ENCODE assay signal across 9 mouse cellular contexts in genomic region chr12:33244132-33244875, GRCm38 (mm10).
DNase-seq lines count a peak whose midpoint lies in the region; ATAC-seq and TF ChIP-seq lines count a peak whose summit lies in the region.
"Had no signal": no experiment of that assay in that cellular context is flagged by ENCODE, and none has a peak within 500 bp of the region (broad histone marks: within the 10 kb centered on the region; RNA-seq: fewer than 3 reads in every experiment).

No protein-coding gene starts in this region.

- peaks cover 7% of the 10 kb centered on the region; the same call in 1 of the 2 replicates for H3K4me1 ChIP-seq in forebrain, postnatal 0 days (ENCODE audit: insufficient read depth)
- peaks cover 40% of the 10 kb centered on the region for H3K4me1 ChIP-seq in forebrain, embryonic 12.5 days
- H3K4me1 ChIP-seq in lung, embryonic 15.5 days = peaks cover 28% of the 10 kb centered on the region
- peaks cover 30% of the 10 kb centered on the region for H3K4me1 ChIP-seq in heart, embryonic 16.5 days (ENCODE audit: control insufficient read depth, insufficient read depth, low read length)
- peaks cover 53% of the 10 kb centered on the region for H3K4me1 ChIP-seq in neural tube, embryonic 15.5 days

- H3K27ac ChIP-seq in forebrain, postnatal 0 days (ENCODE audit: low read depth, low read length) = peak overlapping the region; percentile 57; the same call in 1 of the 2 replicates
- no peak overlapping the region for H3K27ac ChIP-seq in forebrain, embryonic 12.5 days
- 0 out of 2 replicates have a peak overlapping the region, but pooled peaks have one; percentile 39 for H3K27ac ChIP-seq in lung, embryonic 15.5 days
- peak overlapping the region; percentile 76 for H3K27ac ChIP-seq in heart, embryonic 16.5 days (ENCODE audit: low read length)
- peak overlapping the region; percentile 37; the same call in 1 of the 2 replicates for H3K27ac ChIP-seq in neural tube, embryonic 15.5 days (replicated peaks)

- peak; percentile 52 for DNase-seq in forebrain, postnatal 0 days
- DNase-seq in lung, postnatal 25 days (ENCODE audit: low spot score) = no peak
- no peak for DNase-seq in cerebellum, adult 18-20 months
- no peak for DNase-seq in natural killer cell, adult 2 months (ENCODE audit: low spot score in 2 of 2)
- DNase-seq: adrenal gland, adult 2 months had no signal

- no peaks in the 10 kb centered on the region for H3K36me3 ChIP-seq in forebrain, postnatal 0 days (ENCODE audit: insufficient read depth)
- H3K36me3 ChIP-seq in forebrain, embryonic 12.5 days (replicated peaks) = no peaks in the 10 kb centered on the region
- no peaks in the 10 kb centered on the region for H3K36me3 ChIP-seq in lung, embryonic 15.5 days
- H3K36me3 ChIP-seq in heart, embryonic 16.5 days (ENCODE audit: control insufficient read depth, insufficient read depth) = no peaks in the 10 kb centered on the region
- no peaks in the 10 kb centered on the region for H3K36me3 ChIP-seq in neural tube, embryonic 15.5 days

- ATAC-seq in forebrain, postnatal 0 days = peak; percentile 56
- no peak for ATAC-seq in forebrain, embryonic 12.5 days (ENCODE audit: low FRiP score)
- ATAC-seq in lung, embryonic 15.5 days (ENCODE audit: borderline replicate concordance, extremely low read depth, low FRiP score, low TSS enrichment) = peak; percentile 32; the same call in 1 of the 2 replicates
- ATAC-seq in heart, embryonic 16.5 days (replicated peaks; ENCODE audit: extremely low read depth, insufficient read depth, low FRiP score) = peak; percentile 56; the same call in 1 of the 2 replicates
- ATAC-seq in neural tube, embryonic 15.5 days (ENCODE audit: low FRiP score) = 0 out of 2 replicates have a peak, but pooled peaks have one; percentile 34

- no peaks in the 10 kb centered on the region for H3K27me3 ChIP-seq in forebrain, postnatal 0 days (ENCODE audit: insufficient read depth, low read length)
- no peaks in the 10 kb centered on the region for H3K27me3 ChIP-seq in forebrain, embryonic 12.5 days
- H3K27me3 ChIP-seq in lung, embryonic 15.5 days = no peaks in the 10 kb centered on the region
- no peaks in the 10 kb centered on the region for H3K27me3 ChIP-seq in heart, embryonic 16.5 days (ENCODE audit: control insufficient read depth, insufficient read depth, low read length)
- no peaks in the 10 kb centered on the region for H3K27me3 ChIP-seq in neural tube, embryonic 15.5 days (replicated peaks)

- peak overlapping the region; percentile 26 for H3K4me2 ChIP-seq in forebrain, postnatal 0 days (ENCODE audit: low read depth)
- H3K4me2 ChIP-seq in forebrain, embryonic 12.5 days = no peak overlapping the region
- no peak overlapping the region for H3K4me2 ChIP-seq in lung, embryonic 15.5 days
- H3K4me2 ChIP-seq in heart, embryonic 16.5 days (ENCODE audit: low read depth, low read length) = peak overlapping the region; percentile 52
- H3K4me2 ChIP-seq in neural tube, embryonic 15.5 days = 0 out of 2 replicates have a peak overlapping the region, but pooled peaks have one; percentile 9

- H3K9me3 ChIP-seq in forebrain, postnatal 0 days (ENCODE audit: low read length) = peaks cover 4% of the 10 kb centered on the region; the same call in 1 of the 2 replicates
- no peaks in the 10 kb centered on the region for H3K9me3 ChIP-seq in forebrain, embryonic 12.5 days
- H3K9me3 ChIP-seq in lung, embryonic 15.5 days = no peaks in the 10 kb centered on the region
- H3K9me3 ChIP-seq in heart, embryonic 16.5 days (replicated peaks; ENCODE audit: control insufficient read depth, low read length) = no peaks in the 10 kb centered on the region; the same call in 1 of the 2 replicates
- no peaks in the 10 kb centered on the region for H3K9me3 ChIP-seq in neural tube, embryonic 15.5 days (replicated peaks)

- WGBS in forebrain, postnatal 0 days = 55% methylated on average over 15 of the region's 15 CpGs
- 79% methylated on average over 15 of the region's 15 CpGs for WGBS in forebrain, embryonic 12.5 days
- WGBS in lung, embryonic 15.5 days = 47% methylated on average over 15 of the region's 15 CpGs
- 33% methylated on average over 15 of the region's 15 CpGs for WGBS in heart, embryonic 16.5 days
- 49% methylated on average over 15 of the region's 15 CpGs for WGBS in neural tube, embryonic 15.5 days

- TF ChIP-seq CTCF in forebrain, postnatal 0 days (IDR thresholded peaks at IDR 0.05; ENCODE audit: low read depth) = no peak

- 0 out of 2 replicates have a peak overlapping the region, but pooled peaks have one; percentile 10 for H3K9ac ChIP-seq in forebrain, postnatal 0 days
- H3K9ac ChIP-seq in forebrain, embryonic 12.5 days = no peak overlapping the region
- H3K9ac ChIP-seq in lung, embryonic 15.5 days = no peak overlapping the region
- 0 out of 2 replicates have a peak overlapping the region, but pooled peaks have one; percentile 46 for H3K9ac ChIP-seq in heart, embryonic 16.5 days (ENCODE audit: low read length)
- H3K9ac ChIP-seq in neural tube, embryonic 15.5 days (replicated peaks) = no peak overlapping the region

- no peak overlapping the region for H3K4me3 ChIP-seq in forebrain, postnatal 0 days (ENCODE audit: low read depth, low read length)
- H3K4me3 ChIP-seq in forebrain, embryonic 12.5 days (replicated peaks) = no peak overlapping the region
- no peak overlapping the region for H3K4me3 ChIP-seq in lung, embryonic 15.5 days
- H3K4me3 ChIP-seq in heart, embryonic 16.5 days (ENCODE audit: low read length) = no peak overlapping the region
- H3K4me3 ChIP-seq in neural tube, embryonic 15.5 days (replicated peaks) = no peak overlapping the region

Comparison
In these comparisons a context has a peak if more than half of its experiments do, and no peak if none do; other contexts are left out.
1. H3K4me2 ChIP-seq: peak in forebrain, postnatal 0 days (single experiment), heart, embryonic 16.5 days (single experiment) and neural tube, embryonic 15.5 days (single experiment); none in forebrain, embryonic 12.5 days (single experiment) and lung, embryonic 15.5 days (single experiment).
2. H3K9ac ChIP-seq: peak in forebrain, postnatal 0 days (single experiment) and heart, embryonic 16.5 days (single experiment); none in forebrain, embryonic 12.5 days (single experiment), lung, embryonic 15.5 days (single experiment) and neural tube, embryonic 15.5 days (single experiment).